Mouse (Mus musculus) bone marrow, adult 2 months (tissue): ENCODE results near the gene Lgi2.

ENCODE experiments used
- CTCF ChIP-seq: fragments of 200-500 bp; IDR thresholded peaks from 2 replicates; pipeline ENCODE4 v1.5.1; 2011; ENCODE audit warnings: low read length, control low read depth; ENCODE audit not compliant: control insufficient read depth, insufficient read depth
- POLR2A ChIP-seq: fragments of 200-500 bp; IDR thresholded peaks from 2 replicates; pipeline ENCODE4 v1.6.1; 2011; ENCODE audit warnings: low read depth, mild to moderate bottlenecking, control low read depth, low read length, borderline replicate concordance; ENCODE audit not compliant: control insufficient read depth

GRCm38 (mm10) chr5:52609672-52610071 lies 43.4 kb upstream of the Lgi2 start:
- TF ChIP-seq CTCF (no peak), POLR2A (no peak)
